Mouse (Mus musculus) embryo, embryonic 10.5 days (tissue): ENCODE data around the gene Usp32.
"Not testable (repeated sequence)": the region's sequence is repeated elsewhere in the genome, so short reads cannot be mapped to it uniquely, and the experiment has no call there.

Source experiments
- DNase-seq: peaks from one replicate; pipeline ENCODE4 v3.0.0-alpha.2; 2015; ENCODE audit warnings: low spot score

Gene Usp32

GRCm38 (mm10) chr11:85139581-85140540, at the start of gene Usp32:
Usp32 (minus strand) TSS chr11:85140161.
- DNase-seq: peak; percentile 98

- no peak for DNase-seq
These were observed 49.1 kb upstream of the Usp32 start for GRCm38 (mm10) chr11:85189110-85189509.

GRCm38 (mm10) chr11:85184839-85185238, 44.9 kb upstream of the Usp32 start:
- no peak for DNase-seq

GRCm38 (mm10) chr11:85184082-85184481, 44.1 kb upstream of the Usp32 start:
- DNase-seq: peak; percentile 74

GRCm38 (mm10) chr11:85183284-85183779, 43.4 kb upstream of the Usp32 start:
- DNase-seq: no peak

GRCm38 (mm10) chr11:85182617-85183283, 42.8 kb upstream of the Usp32 start:
- peak; percentile 92 for DNase-seq

- no peak for DNase-seq
These were observed 38.5 kb upstream of the Usp32 start for GRCm38 (mm10) chr11:85178413-85178812.

GRCm38 (mm10) chr11:85177761-85178160, 37.8 kb upstream of the Usp32 start:
- no peak for DNase-seq

GRCm38 (mm10) chr11:85175941-85176340, 36.0 kb upstream of the Usp32 start:
- no peak for DNase-seq

GRCm38 (mm10) chr11:85170833-85171232, 30.9 kb upstream of the Usp32 start:
- no peak for DNase-seq

GRCm38 (mm10) chr11:85170058-85170740, 30.2 kb upstream of the Usp32 start, which contains the start of gene 1700125H20Rik:
1700125H20Rik (plus strand) TSS chr11:85170404.
- DNase-seq: peak; percentile 97

GRCm38 (mm10) chr11:85167503-85167902, 27.5 kb upstream of the Usp32 start:
- no peak for DNase-seq

GRCm38 (mm10) chr11:85164371-85164770, 24.4 kb upstream of the Usp32 start:
- DNase-seq: no peak

GRCm38 (mm10) chr11:85163014-85163413, 23.1 kb upstream of the Usp32 start:
- DNase-seq: not testable (repeated sequence)

GRCm38 (mm10) chr11:85157301-85157700, 17.3 kb upstream of the Usp32 start:
- no peak for DNase-seq

GRCm38 (mm10) chr11:85152256-85152930, 12.4 kb upstream of the Usp32 start:
- no peak for DNase-seq

- peak; percentile 52 for DNase-seq
These were observed 1.0 kb downstream of the Usp32 start for GRCm38 (mm10) chr11:85138776-85139474.

- no peak for DNase-seq
These were observed 8.4 kb downstream of the Usp32 start for GRCm38 (mm10) chr11:85131542-85131941.

GRCm38 (mm10) chr11:85128883-85129282, 11.1 kb downstream of the Usp32 start:
- DNase-seq: no peak

- DNase-seq: no peak
These were observed 13.5 kb downstream of the Usp32 start for GRCm38 (mm10) chr11:85126257-85127102.
